Mouse (Mus musculus) thymus, postnatal 10 days (tissue): ENCODE measurements around the gene Gm7247.
"Not testable (repeated sequence)": the region's sequence is repeated elsewhere in the genome, so short reads cannot be mapped to it uniquely, and the experiment has no call there.

Experiments used
- DNase-seq, 2 experiments: peaks; one replicate each; pipeline ENCODE4 v3.0.0; 2021; ENCODE audit warnings: low spot score in 2 of 2

Gm7247 gene

DNA sequence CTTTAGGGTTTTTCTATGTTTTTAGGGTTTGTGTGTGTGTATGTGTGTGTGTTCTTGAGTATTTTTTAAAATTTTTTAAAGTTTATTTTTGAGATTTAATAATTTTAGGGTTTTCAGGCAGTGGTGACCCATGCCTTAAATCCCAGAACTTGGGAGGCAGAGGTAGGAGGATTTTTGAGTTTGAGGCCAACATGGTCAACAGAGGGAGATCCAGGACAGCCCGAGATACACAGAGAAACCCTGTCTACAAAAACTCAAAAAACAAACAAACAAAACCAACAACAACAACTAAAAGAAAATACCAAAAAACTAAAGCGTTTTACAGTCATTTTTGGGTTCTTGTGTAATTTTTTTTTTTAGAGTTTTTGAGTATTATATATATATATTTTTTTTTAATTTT is 134.2 kb downstream of the Gm7247 start:
- DNase-seq: no peak

DNA sequence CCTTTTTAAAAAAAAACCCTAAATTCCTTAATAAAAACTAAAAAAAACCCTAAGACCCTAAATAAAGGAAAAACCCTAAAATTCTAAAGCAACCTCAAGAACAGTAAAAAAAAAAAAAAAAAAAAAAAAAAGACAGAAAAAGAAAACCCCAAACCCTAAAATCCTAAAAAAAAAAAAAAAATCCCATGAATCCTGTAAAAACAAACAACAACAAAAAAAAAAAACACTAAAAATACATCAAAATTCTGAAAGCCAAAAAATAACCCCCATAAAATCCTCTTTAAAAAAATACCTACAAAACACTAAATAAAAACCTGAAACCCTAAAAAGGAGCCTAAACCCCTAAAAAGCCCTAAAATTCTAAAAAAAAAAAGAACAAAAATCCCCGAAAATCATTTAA is 135.4 kb downstream of the Gm7247 start:
- DNase-seq: no peak

DNA sequence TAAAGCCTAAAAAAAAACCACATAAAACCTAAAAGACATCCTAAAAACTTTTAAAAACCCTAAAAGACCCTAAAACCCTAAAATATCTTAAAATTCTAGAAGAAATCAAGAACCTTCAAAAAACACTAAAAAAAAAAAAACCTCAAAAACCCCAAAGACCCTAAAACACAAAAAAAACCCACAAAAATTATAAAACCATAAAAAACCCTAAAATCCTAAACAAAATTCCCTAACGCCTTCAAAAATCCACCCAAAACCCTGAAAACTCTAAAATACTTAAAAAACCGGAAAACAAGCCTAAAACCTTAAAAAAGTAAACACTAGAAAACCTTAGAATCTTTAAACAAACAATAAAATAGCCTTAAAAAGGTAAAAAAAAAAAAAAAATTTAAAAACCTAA is 136.4 kb downstream of the Gm7247 start:
- DNase-seq: no peak

DNA sequence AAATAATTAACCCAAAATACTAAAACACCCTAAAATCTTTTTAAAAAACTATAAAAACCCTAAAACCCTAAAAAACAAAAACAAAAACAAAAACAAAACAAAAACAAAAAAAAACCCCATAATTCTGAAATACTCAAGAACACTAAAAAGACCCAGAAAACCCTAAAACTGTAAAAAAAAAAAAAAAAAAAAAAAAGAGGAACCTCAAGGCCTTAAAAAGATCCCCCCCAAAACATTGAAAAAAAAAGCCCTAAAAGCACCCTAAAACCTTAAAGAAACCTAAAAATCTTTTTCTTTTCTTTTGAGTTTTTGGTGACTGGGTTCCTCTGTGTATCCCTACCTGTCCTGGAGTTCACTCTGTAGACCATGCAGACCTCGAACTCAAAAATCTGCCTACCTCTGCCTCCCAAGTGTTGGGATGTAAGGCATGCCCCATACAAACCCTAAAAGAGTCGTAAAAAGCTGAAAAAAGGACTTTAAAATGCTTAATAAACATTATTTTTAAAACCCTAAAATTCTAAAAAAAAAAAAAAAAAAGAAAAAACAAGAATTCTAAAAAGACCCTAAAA is 138.2 kb downstream of the Gm7247 start:
- no peak for DNase-seq

DNA sequence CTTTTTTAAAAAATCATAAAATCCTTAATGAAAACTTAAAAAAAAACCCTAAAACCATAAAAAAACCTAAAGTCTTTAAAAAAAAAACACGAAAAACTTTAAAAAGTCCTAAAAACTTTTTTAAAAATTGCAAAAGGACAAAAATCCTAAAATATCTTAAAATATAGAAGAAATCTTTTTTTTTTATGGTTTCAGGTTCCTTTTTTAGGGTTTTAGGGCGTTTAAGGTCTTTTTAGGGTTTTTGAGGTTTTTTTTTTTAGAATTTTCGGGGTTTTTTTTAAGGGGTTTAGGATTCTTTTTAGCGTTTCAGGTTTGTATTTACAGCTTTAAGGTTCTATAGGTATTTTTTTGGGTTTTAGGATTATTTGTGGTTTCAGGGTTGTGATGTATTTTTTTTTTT is 138.9 kb downstream of the Gm7247 start:
- no peak for DNase-seq

DNA sequence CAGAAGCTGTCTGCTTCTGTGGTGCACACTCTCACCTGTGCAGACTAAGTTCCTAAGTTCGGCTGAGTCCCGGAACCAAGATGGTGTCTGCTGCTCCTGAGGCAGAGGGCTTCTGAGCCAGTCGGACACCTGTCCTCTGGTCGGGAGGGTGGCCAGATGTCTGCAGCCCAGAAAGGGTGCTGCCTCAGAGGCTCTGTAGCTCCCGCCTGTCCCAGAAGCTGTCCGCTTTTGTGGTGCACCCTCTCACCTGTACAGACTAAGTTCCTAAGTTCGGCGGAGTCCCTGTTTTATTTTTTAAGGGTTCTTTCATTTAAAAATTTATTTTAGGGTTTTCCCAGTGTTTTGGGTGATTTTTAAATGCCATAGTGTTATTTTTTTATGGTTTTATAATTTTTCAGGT is 145.9 kb downstream of the Gm7247 start:
- DNase-seq: no peak

DNA sequence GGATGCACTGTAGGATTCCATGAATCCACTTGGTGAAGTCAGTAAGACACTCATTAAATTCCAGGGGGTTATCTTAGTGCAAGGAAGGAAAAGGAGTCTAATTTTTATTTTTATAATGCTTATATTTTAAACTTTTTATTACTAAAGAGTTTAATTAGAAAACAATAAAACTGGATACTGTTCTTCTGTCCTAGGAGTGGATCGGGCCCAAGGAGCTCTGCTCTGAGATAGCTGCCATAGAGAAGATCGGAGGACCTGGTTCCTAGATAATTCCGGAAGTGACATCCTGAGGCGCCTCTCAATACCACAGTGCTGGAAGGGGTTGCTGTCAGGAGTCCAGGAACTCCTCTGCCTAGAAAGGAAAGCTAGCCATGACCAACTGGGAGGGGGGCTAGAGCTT is 190.9 kb downstream of the Gm7247 start, which contains the start of gene Gm5622:
Gene Gm5622, plus strand, starts transcription at position 301 of the 400 bp plus-strand sequence.
- no peak for DNase-seq

DNA sequence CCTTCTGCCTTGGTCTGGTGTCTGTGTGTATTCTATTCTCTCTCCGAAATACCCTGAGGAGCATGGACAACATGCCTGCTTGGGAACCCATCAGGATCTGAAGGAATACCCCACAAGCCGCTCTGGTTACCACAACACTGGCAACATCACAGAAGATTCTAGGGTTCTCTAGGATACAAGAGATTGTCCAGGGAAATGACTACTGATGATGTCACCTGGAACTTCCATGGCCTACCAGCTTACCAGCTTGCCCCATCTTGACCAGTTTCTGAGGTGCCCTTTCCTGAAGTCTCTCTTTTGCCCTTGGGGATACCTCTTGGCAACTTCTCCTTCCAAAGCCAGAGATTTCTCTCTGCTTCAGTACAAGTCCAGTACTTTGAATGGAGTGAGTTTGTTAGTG is 212.4 kb downstream of the Gm7247 start, which contains the start of gene Gm17175:
Gene Gm17175, minus strand, starts transcription at position 101 of the 400 bp plus-strand sequence.
- DNase-seq: not testable (repeated sequence)

DNA sequence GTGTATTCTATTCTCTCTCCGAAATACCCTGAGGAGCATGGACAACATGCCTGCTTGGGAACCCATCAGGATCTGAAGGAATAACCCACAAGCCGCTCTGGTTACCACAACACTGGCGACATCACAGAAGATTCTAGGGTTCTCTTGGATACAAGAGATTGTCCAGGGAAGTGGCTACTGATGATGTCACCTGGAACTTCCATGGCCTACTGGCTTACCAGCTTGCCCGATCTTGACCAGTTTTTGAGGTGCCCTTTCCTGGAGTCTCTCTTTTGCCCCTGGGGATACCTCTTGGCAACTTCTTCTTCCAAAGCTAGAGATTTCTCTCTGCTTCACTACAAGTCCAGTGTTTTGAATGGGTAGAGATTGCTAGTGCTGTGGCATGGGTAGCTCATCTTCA is 230.5 kb downstream of the Gm7247 start, which contains the start of gene Gm17174:
Gene Gm17174, minus strand, starts transcription at position 101 of the 400 bp plus-strand sequence.
- not testable (repeated sequence) for DNase-seq

DNA sequence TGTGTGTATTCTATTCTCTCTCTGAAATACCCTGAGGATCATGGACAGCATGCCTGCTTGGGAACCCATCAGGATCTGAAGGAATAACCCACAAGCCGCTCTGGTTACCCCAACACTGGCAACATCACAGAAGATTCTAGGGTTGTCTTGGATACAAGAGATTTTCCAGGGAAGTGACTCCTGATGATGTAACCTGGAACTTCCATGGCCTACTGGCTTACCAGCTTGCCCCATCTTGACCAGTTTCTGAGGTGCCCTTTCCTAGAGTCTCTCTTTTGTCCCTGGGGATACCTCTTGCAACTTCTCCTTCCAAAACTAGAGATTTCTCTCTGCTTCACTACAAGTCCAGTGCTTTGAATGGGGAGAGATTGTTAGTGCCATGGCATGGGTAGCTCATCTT is 249.7 kb downstream of the Gm7247 start, which contains the start of gene Gm17078:
Gene Gm17078, minus strand, starts transcription at position 101 of the 400 bp plus-strand sequence.
- DNase-seq: no peak
